Mouse (Mus musculus): ENCODE data around the gene Adamts6. TPM values are rescaled to one million over a fixed set of nuclear protein-coding genes. Genes with fewer than 3 reads are reported as not detected.

Gene Adamts6
- polyA plus RNA-seq, 1 experiment from 2014 or later: 2.2 TPM

DNA sequence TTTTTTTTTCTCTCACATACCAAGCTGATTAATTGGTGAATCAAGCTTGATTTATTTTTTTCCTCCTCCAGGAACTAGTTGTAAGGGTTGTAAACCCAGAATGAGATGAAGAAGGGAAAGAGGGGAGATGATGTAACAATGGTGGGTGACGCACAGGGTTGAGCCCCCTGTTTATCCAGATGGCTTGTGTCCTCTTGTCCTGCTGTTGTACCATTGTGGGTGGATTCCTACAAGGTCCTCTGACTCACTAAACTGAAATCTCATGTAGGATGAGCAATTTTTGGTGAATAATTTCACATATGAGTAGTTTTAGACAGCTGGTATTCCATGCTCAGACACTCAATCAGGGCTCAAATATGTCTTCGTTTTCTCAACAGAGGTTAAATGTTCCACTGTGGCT lies 233.9 kb downstream of the Adamts6 start:
- H3K36me3 ChIP-seq: no peaks in the 10 kb centered on the region
- peaks cover 20% of the 10 kb centered on the region for H3K4me1 ChIP-seq (replicated peaks)
- WGBS: 91% methylated on average over 2 of the region's 2 CpGs

DNA sequence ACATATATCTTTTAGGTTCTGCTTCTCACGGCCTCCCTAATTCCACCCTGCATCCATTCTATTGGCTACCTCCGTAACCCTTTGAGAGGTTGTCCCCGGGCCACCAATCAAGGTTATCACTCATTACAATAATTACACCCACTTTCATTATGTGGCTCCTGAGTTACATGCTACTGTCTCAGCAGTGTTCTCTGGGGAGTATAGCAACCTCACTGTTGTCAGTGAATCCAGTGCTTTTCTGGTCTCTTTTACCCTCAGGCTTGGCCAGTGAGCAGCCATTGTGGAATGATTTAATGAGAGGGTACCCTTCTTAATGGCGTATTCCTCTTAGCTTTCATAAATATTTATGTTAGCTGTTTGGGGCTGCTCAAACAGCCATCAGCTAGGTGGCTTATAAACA lies 238.0 kb downstream of the Adamts6 start:
- no peaks in the 10 kb centered on the region for H3K27me3 ChIP-seq (ENCODE audit: insufficient read depth, poor library complexity, severe bottlenecking)
- no peaks in the 10 kb centered on the region; the same call in 1 of the 2 replicates for H3K9me3 ChIP-seq
- H3K4me3 ChIP-seq: no peak overlapping the region
- H3K4me1 ChIP-seq (replicated peaks): peaks cover 3% of the 10 kb centered on the region; the same call in 1 of the 2 replicates
- WGBS: 87% methylated on average over 4 of the region's 4 CpGs
- no peak overlapping the region for H3K27ac ChIP-seq
- no peak for DNase-seq (ENCODE audit: low spot score)
- no peaks in the 10 kb centered on the region for H3K36me3 ChIP-seq

More for the DNA sequence above, 233.9 kb downstream of the Adamts6 start:
- no peak overlapping the region for H3K27ac ChIP-seq
- H3K9me3 ChIP-seq: no peaks in the 10 kb centered on the region; the same call in 1 of the 2 replicates
- DNase-seq (ENCODE audit: low spot score): no peak
- H3K27me3 ChIP-seq (ENCODE audit: insufficient read depth, poor library complexity, severe bottlenecking): no peaks in the 10 kb centered on the region
- no peak overlapping the region for H3K4me3 ChIP-seq

DNA sequence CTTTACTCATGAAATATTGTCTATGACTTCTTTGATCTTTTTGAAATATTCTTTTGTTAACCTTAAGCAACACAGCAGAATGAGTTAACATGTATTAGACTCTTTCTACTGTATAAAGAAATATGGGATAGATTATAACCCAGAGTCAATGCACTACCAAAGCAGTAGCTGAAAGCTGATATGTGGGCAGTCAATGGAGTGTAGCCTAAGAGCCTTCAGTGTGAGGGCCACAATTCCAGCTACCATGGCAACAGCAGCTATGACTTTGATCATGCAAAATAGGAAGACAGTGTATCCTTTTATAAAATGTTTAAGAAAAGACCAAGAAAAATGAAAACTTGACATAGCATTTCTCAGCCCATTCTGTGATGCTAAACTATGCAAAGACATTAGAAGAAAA lies 241.6 kb downstream of the Adamts6 start:
- Histone ChIP-seq H3K36me3 (no peaks in the 10 kb centered on the region), H3K4me3 (no peak overlapping the region), H3K9me3 (no peaks in the 10 kb centered on the region), H3K4me1 (replicated peaks) (peaks cover 3% of the 10 kb centered on the region; the same call in 1 of the 2 replicates), H3K27me3 (ENCODE audit: insufficient read depth, poor library complexity, severe bottlenecking) (no peaks in the 10 kb centered on the region), H3K27ac (no peak overlapping the region)
- no peak for DNase-seq (ENCODE audit: low spot score)

DNA sequence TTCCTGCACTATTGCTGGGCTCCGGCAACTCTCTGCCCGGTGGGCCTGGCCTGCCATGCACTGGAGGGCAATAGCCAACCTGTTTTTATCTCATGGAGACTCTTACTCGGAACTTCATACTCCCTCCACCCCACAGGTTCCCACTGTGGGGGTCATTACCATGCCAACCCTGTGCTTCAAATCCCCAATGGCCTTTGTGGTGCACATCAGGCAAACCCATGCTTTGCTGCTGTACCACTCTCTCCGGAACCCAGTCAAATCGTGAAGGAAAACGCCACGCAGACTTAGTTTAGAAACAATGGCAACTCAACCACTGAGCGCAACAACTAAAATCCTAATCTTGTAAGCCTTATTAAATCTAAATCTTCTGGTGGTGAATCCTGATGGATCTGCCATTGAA lies 244.2 kb downstream of the Adamts6 start:
- Histone ChIP-seq H3K36me3 (no peaks in the 10 kb centered on the region), H3K4me1 (replicated peaks) (peaks cover 3% of the 10 kb centered on the region; the same call in 1 of the 2 replicates), H3K27ac (no peak overlapping the region), H3K4me3 (no peak overlapping the region), H3K27me3 (ENCODE audit: insufficient read depth, poor library complexity, severe bottlenecking) (no peaks in the 10 kb centered on the region), H3K9me3 (no peaks in the 10 kb centered on the region)
- no peak for DNase-seq (ENCODE audit: low spot score)
- WGBS: 90% methylated on average over 8 of the region's 8 CpGs

DNA sequence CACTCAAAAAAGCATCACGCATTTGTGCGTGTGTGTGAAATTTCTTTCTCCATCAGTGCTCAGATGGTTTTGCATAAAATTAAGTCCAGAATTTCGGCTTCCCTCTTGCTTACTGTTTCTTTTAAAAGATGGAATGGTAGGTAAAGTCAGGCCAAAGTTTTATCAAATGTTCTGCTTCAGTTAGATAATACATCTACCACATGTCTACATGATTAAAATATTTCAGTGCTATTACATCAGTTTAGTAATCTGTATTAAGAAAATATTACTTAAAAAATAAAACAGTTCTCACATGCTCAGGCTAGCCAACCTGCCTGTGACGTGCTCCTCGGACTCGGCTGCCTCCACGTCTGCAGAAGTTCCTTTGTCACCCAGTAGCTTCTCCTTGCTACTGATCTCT lies 245.1 kb downstream of the Adamts6 start:
- Histone ChIP-seq H3K36me3 (no peaks in the 10 kb centered on the region), H3K27me3 (ENCODE audit: insufficient read depth, poor library complexity, severe bottlenecking) (no peaks in the 10 kb centered on the region), H3K4me1 (replicated peaks) (peaks cover 3% of the 10 kb centered on the region; the same call in 1 of the 2 replicates), H3K9me3 (no peaks in the 10 kb centered on the region), H3K27ac (no peak overlapping the region), H3K4me3 (no peak overlapping the region)
- WGBS: 93% methylated on average over 7 of the region's 7 CpGs
- DNase-seq (ENCODE audit: low spot score): no peak

DNA sequence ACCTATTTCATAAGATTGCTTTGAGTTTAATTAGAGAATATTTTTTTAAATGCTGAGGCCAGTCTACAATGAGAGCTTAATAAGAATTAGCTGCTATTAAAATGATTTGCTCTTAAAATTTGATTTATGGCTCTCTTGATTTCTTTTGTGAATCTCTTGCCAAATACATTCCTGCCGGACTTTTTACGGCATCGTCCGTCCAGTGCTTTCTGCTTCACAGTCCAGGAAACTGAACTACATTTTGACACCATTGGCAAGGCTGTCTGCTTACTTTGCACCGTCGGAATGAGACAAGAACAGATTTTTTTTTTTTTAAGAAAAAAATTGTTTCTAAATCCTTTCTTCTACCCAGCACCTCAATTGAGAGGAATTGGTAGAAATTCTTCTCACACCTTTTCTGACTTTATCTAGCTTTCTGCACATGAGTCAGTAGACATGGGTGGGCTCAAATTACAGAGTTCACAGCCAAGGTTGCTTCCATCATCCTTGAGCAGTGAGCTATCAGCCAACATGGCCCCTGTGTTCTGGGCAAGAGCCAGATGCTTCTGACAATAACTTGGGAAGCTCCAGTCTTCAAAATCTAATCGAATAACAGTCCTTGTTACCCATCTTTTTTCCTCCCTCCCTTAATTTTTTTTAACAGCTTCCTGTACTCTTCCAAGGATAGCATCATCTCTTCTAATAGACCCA lies 246.3 kb downstream of the Adamts6 start:
- H3K4me1 ChIP-seq (replicated peaks): peaks cover 3% of the 10 kb centered on the region; the same call in 1 of the 2 replicates
- 93% methylated on average over 7 of the region's 7 CpGs for WGBS
- H3K27me3 ChIP-seq (ENCODE audit: insufficient read depth, poor library complexity, severe bottlenecking): no peaks in the 10 kb centered on the region
- H3K4me3 ChIP-seq: no peak overlapping the region
- DNase-seq (ENCODE audit: low spot score): no peak
- H3K9me3 ChIP-seq: no peaks in the 10 kb centered on the region
- H3K36me3 ChIP-seq: no peaks in the 10 kb centered on the region
- H3K27ac ChIP-seq: no peak overlapping the region

DNA sequence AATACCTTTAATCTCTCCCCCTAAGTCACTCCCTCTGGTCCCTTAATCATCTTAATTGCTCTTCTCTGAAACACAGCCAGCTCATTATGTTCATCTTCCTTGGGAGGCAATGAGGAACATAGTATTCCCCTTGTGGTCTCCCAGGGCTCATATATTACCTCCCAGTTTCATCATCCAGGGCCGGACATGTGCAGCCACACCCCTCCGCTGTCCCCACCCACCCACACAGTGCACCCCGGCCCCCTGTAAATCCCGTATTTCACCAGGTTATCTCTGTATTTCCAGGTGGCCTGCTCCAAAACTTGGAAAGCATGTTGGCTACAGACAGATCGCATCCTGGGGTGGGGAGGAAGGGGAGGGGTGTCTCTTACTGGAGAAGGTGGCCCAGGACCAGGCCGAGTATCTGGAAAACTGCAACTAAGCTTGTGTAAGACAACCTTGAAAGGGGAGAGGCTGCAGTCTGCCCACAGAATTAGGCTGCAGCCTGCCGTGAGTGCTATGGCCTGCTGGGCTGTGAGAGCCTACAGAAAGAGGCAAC lies 253.3 kb downstream of the Adamts6 start:
- Histone ChIP-seq H3K27me3 (ENCODE audit: insufficient read depth, poor library complexity, severe bottlenecking) (no peaks in the 10 kb centered on the region), H3K27ac (peak overlapping the region; percentile 53), H3K4me1 (replicated peaks) (peaks cover 8% of the 10 kb centered on the region; the same call in 1 of the 2 replicates), H3K9me3 (no peaks in the 10 kb centered on the region), H3K36me3 (no peaks in the 10 kb centered on the region), H3K4me3 (no peak overlapping the region)
- DNase-seq (ENCODE audit: low spot score): no peak
- 45% methylated on average over 7 of the region's 7 CpGs for WGBS

DNA sequence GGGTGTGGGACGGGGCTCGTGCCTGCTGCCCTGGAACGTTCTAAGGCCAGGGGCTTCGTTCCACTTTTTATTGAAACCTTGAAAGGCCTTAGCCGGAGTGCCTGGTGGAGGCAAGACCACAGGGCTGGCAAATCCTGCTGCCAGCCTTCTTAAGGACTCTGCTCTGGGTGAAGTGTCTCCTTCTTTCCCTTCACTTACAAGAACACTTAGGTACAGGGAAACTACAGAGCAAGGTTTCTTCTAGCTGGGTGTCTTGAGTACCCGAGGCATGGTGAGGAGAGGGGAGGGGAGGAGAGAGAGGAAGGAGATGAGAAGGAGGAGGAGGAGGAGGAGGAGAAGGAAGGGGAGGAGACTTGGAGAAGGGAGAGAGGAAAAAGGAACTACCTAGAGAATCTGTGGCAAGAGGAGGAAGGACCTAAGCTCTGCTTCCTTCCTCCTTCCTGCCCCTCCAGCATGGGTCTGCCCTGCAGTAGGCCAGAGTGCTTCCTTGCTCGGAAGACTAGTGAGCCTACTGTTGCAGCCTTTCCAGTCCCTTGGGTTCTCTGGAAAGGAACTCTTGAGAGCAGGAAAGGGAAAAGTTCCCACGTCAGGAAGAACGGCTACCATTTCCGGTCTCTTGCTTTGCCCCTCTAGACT lies 254.6 kb downstream of the Adamts6 start:
- no peaks in the 10 kb centered on the region for H3K27me3 ChIP-seq (ENCODE audit: insufficient read depth, poor library complexity, severe bottlenecking)
- no peak overlapping the region for H3K27ac ChIP-seq
- H3K36me3 ChIP-seq: no peaks in the 10 kb centered on the region
- no peaks in the 10 kb centered on the region for H3K9me3 ChIP-seq
- no peak overlapping the region for H3K4me3 ChIP-seq
- 83% methylated on average over 10 of the region's 10 CpGs for whole genome bisulfite sequencing
- peaks cover 8% of the 10 kb centered on the region; the same call in 1 of the 2 replicates for H3K4me1 ChIP-seq (replicated peaks)
- no peak for DNase-seq (ENCODE audit: low spot score)

DNA sequence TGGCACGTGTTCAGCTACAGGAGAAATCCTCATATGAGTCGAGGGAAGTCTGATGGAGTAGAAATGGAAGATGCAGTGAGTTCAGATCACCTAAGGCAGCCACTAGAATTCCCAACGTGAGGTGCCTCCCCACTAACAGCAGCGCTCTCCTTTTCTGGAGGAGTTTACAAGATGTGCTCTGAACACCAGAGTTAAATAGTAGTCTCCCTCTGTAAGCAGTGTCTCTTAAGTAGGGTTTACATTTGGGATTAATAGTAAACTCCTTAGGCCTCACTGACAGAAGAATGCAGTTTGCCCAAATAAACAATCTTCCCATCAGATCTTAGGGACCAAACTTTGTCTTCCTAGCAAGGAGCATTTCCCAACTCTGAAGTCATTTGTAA lies 255.1 kb downstream of the Adamts6 start:
- H3K4me3 ChIP-seq: no peak overlapping the region
- no peak for DNase-seq (ENCODE audit: low spot score)
- no peaks in the 10 kb centered on the region for H3K36me3 ChIP-seq
- H3K27ac ChIP-seq: no peak overlapping the region
- H3K9me3 ChIP-seq: no peaks in the 10 kb centered on the region
- H3K4me1 ChIP-seq (replicated peaks): peaks cover 8% of the 10 kb centered on the region; the same call in 1 of the 2 replicates
- H3K27me3 ChIP-seq (ENCODE audit: insufficient read depth, poor library complexity, severe bottlenecking): no peaks in the 10 kb centered on the region
- WGBS: 80% methylated on average over 4 of the region's 4 CpGs

Other genes starting within 250 kb of the Adamts6 start
- gene Nln, start 178.2 kb upstream of the Adamts6 start, polyA plus RNA-seq (2016; fragmentation: Nextera tagmentation; extraction: Ambion mirVana): 15.8 and 19.3 TPM in 2 replicates
- 12.4 and 22.1 TPM in 2 replicates for gene Sgtb, start 178.1 kb upstream of the Adamts6 start, polyA plus RNA-seq (2016; fragmentation: Nextera tagmentation; extraction: Ambion mirVana)
- gene Trappc13, start 109.4 kb upstream of the Adamts6 start, polyA plus RNA-seq (2016; fragmentation: Nextera tagmentation; extraction: Ambion mirVana): 71.7 and 84.6 TPM in 2 replicates
- gene Trim23, start 109.0 kb upstream of the Adamts6 start, polyA plus RNA-seq (2016; fragmentation: Nextera tagmentation; extraction: Ambion mirVana): 17.8 and 18.0 TPM in 2 replicates
- gene Cenpk, start 59.2 kb upstream of the Adamts6 start, polyA plus RNA-seq (2016; fragmentation: Nextera tagmentation; extraction: Ambion mirVana): 55.5 and 86.6 TPM in 2 replicates
- 12.5 and 17.4 TPM in 2 replicates for gene Ppwd1, start 59.0 kb upstream of the Adamts6 start, polyA plus RNA-seq (2016; fragmentation: Nextera tagmentation; extraction: Ambion mirVana)